Mouse (Mus musculus) heart, adult 8-10 months (tissue): ENCODE results near the gene Gm21304. TPM values are rescaled to one million over a fixed set of nuclear protein-coding genes. Genes with fewer than 3 reads are reported as not detected.
"Not testable (repeated sequence)": the region's sequence is repeated elsewhere in the genome, so short reads cannot be mapped to it uniquely, and the experiment has no call there.

Experiments used
- DNase-seq: peaks from one replicate; pipeline ENCODE4 v3.0.0; 2022; ENCODE audit warnings: low spot score
- total RNA-seq, 4 experiments: library from RNA; stranded (reverse); gene quantifications; 2 replicates each; pipeline ENCODE4 v1.2.4; 2022

Gm21304 gene
- total RNA-seq, result not detected

- DNase-seq, result not testable (repeated sequence)
Measured at GRCm38 (mm10) chr10:104168215-104168614, at the start of gene Gm21304. Gm21304 (plus strand) TSS chr10:104168515.

- DNase-seq, result not testable (repeated sequence)
Measured at GRCm38 (mm10) chr10:104142687-104143086, 25.6 kb upstream of the Gm21304 start, which contains the start of gene Gm21293. Gm21293 (plus strand) TSS chr10:104142987.

GRCm38 (mm10) chr10:104151197-104151596 is 17.1 kb upstream of the Gm21304 start, which contains the start of gene Gm6763:
Gm6763 (plus strand) TSS chr10:104151497.
- not testable (repeated sequence) for DNase-seq

- not testable (repeated sequence) for DNase-seq
Measured at GRCm38 (mm10) chr10:104159706-104160105, 8.6 kb upstream of the Gm21304 start, which contains the start of gene Gm8764. Gm8764 (plus strand) TSS chr10:104160006.

GRCm38 (mm10) chr10:104176724-104177123 is 8.4 kb downstream of the Gm21304 start, which contains the start of gene Gm21312:
Gm21312 (plus strand) TSS chr10:104177024.
- DNase-seq, result not testable (repeated sequence)

- not testable (repeated sequence) for DNase-seq
Measured at GRCm38 (mm10) chr10:104185233-104185632, 16.9 kb downstream of the Gm21304 start, which contains the start of gene Gm20765. Gm20765 (plus strand) TSS chr10:104185533.

- DNase-seq, result not testable (repeated sequence)
Measured at GRCm38 (mm10) chr10:104193742-104194141, 25.4 kb downstream of the Gm21304 start, which contains the start of gene Gm4340. Gm4340 (plus strand) TSS chr10:104194042.

- DNase-seq, result no peak
Measured at GRCm38 (mm10) chr10:104209655-104210054, 41.3 kb downstream of the Gm21304 start.

GRCm38 (mm10) chr10:104210268-104210990 is 42.1 kb downstream of the Gm21304 start:
- DNase-seq, result no peak

- DNase-seq, result no peak
Measured at GRCm38 (mm10) chr10:104214527-104214926, 46.2 kb downstream of the Gm21304 start.

Other genes with a start within 250 kb of the Gm21304 start
- gene Gm21293, start 25.5 kb upstream of the Gm21304 start, total RNA-seq, result not detected
- gene Gm6763, start 17.0 kb upstream of the Gm21304 start, total RNA-seq, result not detected
- gene Gm8764, start 8.5 kb upstream of the Gm21304 start, total RNA-seq, result not detected
- not detected for gene Gm21312, start 8.5 kb downstream of the Gm21304 start, total RNA-seq
- not detected for gene Gm20765, start 17.0 kb downstream of the Gm21304 start, total RNA-seq
- not detected for gene Gm4340, start 25.5 kb downstream of the Gm21304 start, total RNA-seq